Mouse (Mus musculus): ENCODE results near the gene Uimc1.

GRCm38 (mm10) chr13:55058042-55058441 is 42.1 kb downstream of the Uimc1 start:
- TF ChIP-seq POLR2A (IDR thresholded peaks at IDR 0.05; ENCODE audit: low read depth, low read length) (no peak), CTCF (IDR thresholded peaks at IDR 0.05; ENCODE audit: extremely low read depth, insufficient read length, insufficient replicate concordance, low read depth, low read length) (peak; percentile 40; the same call in 1 of the 2 replicates)
